Mouse (Mus musculus) MEL (cell line): ENCODE data around the gene A930002H24Rik. TPM values are rescaled to one million over a fixed set of nuclear protein-coding genes. Genes with fewer than 3 reads are reported as not detected.

Experiments
- DNase-seq: peaks from one replicate; pipeline ENCODE4 v3.0.0; 2011; ENCODE audit warnings: low read depth, low spot score
- H3K27ac ChIP-seq: 2 replicates; pipeline ENCODE4 v1.5.1; 2012; ENCODE audit warnings: low read depth, mild to moderate bottlenecking, control low read depth, low read length, moderate library complexity; ENCODE audit not compliant: control insufficient read depth
- H3K27me3 ChIP-seq, 2 experiments: fragments of 150-350 bp in 1 of 2; sonication (generic) in 1 of 2; 2 replicates each; pipeline ENCODE4 v1.6.1; 2012; ENCODE audit warnings: low read length in 2 of 2, mild to moderate bottlenecking in 2 of 2, improper control_type of control experiment in 1 of 2, moderate library complexity in 1 of 2; ENCODE audit not compliant: insufficient read depth in 2 of 2, control insufficient read depth in 1 of 2
- H3K36me3 ChIP-seq, 2 experiments: 2 replicates each; pipeline ENCODE4 v1.6.1; 2012 to 2014; ENCODE audit warnings: low read length in 2 of 2, improper control_type of control experiment in 1 of 2, inconsistent platforms in 1 of 2, mild to moderate bottlenecking in 1 of 2; ENCODE audit not compliant: insufficient read depth in 2 of 2, control insufficient read depth in 1 of 2
- H3K4me1 ChIP-seq, 2 experiments: fragments of 150-350 bp in 1 of 2; sonication (generic) in 1 of 2; 2 replicates each; pipeline ENCODE4 v1.6.1; 2012; ENCODE audit warnings: low read length in 2 of 2, improper control_type of control experiment in 1 of 2, mild to moderate bottlenecking in 1 of 2; ENCODE audit not compliant: insufficient read depth in 2 of 2, control insufficient read depth in 1 of 2
- H3K4me3 ChIP-seq, 2 experiments: fragments of 150-350 bp in 1 of 2; sonication (generic) in 1 of 2; 2 replicates each; pipeline ENCODE4 v1.5.1; 2012; ENCODE audit warnings: low read depth in 2 of 2, low read length in 2 of 2, mild to moderate bottlenecking in 2 of 2, moderate library complexity in 2 of 2, control low read depth in 1 of 2, improper control_type of control experiment in 1 of 2; ENCODE audit not compliant: control insufficient read depth in 1 of 2, insufficient read depth in 1 of 2
- H3K79me2 ChIP-seq: 2 replicates; pipeline ENCODE4 v1.6.1; 2012; ENCODE audit warnings: mild to moderate bottlenecking, low read length, moderate library complexity; ENCODE audit not compliant: control insufficient read depth, poor library complexity, insufficient read depth
- H3K9ac ChIP-seq: 2 replicates; pipeline ENCODE4 v1.6.1; 2012; ENCODE audit warnings: low read depth, mild to moderate bottlenecking, control low read depth, low read length, moderate library complexity; ENCODE audit not compliant: control insufficient read depth, poor library complexity, severe bottlenecking
- H3K9me3 ChIP-seq: fragments of 150-350 bp; sonication (generic); replicated peaks from 2 replicates; pipeline ENCODE4 v1.6.1; 2012; ENCODE audit warnings: mild to moderate bottlenecking, low read length, improper control_type of control experiment, moderate library complexity; ENCODE audit not compliant: insufficient read depth
- E2F4 ChIP-seq: IDR thresholded peaks from 2 replicates; pipeline ENCODE4 v1.6.1; 2011; ENCODE audit warnings: low read depth, low read length, improper control_type of control experiment, borderline replicate concordance
- ETS1 ChIP-seq: IDR thresholded peaks from 2 replicates; pipeline ENCODE4 v1.6.1; 2012; ENCODE audit warnings: low read depth, mild to moderate bottlenecking, inconsistent platforms, low read length, improper control_type of control experiment, moderate library complexity
- GATA1 ChIP-seq: IDR thresholded peaks from 2 replicates; pipeline ENCODE4 v1.6.1; 2011; ENCODE audit warnings: low read depth, low read length, improper control_type of control experiment
- HCFC1 ChIP-seq: IDR thresholded peaks from 2 replicates; pipeline ENCODE4 v1.6.1; 2012; ENCODE audit warnings: low read depth, mild to moderate bottlenecking, inconsistent platforms, low read length, improper control_type of control experiment, moderate library complexity
- JUND ChIP-seq: IDR thresholded peaks from 2 replicates; pipeline ENCODE4 v1.6.1; 2011; ENCODE audit warnings: low read depth, mild to moderate bottlenecking, improper control_type of control experiment, low read length
- KAT2A ChIP-seq: conservative IDR thresholded peaks from 2 replicates; pipeline ENCODE4 v1.6.1; 2012; ENCODE audit warnings: low read depth, low read length, improper control_type of control experiment, inconsistent platforms
- MAZ ChIP-seq: IDR thresholded peaks from 2 replicates; pipeline ENCODE4 v1.6.1; 2012; ENCODE audit warnings: low read depth, mild to moderate bottlenecking, inconsistent platforms, low read length, improper control_type of control experiment
- MEF2A ChIP-seq: IDR thresholded peaks from 2 replicates; pipeline ENCODE4 v1.6.1; 2014; ENCODE audit warnings: low read depth, mild to moderate bottlenecking, inconsistent platforms, low read length, improper control_type of control experiment; ENCODE audit not compliant: poor library complexity, insufficient replicate concordance, severe bottlenecking; ENCODE audit errors: extremely low read depth
- MXI1 ChIP-seq: IDR thresholded peaks from 2 replicates; pipeline ENCODE4 v1.6.1; 2011; ENCODE audit warnings: mild to moderate bottlenecking, low read depth, low read length, improper control_type of control experiment
- NELFE ChIP-seq: IDR thresholded peaks from 2 replicates; pipeline ENCODE4 v1.6.1; 2011; ENCODE audit warnings: low read depth, low read length, improper control_type of control experiment
- NRF1 ChIP-seq: IDR thresholded peaks from 2 replicates; pipeline ENCODE4 v1.6.1; 2014; ENCODE audit warnings: low read depth, mild to moderate bottlenecking, inconsistent platforms, low read length, improper control_type of control experiment, moderate library complexity; ENCODE audit not compliant: poor library complexity, insufficient read depth, severe bottlenecking
- RAD21 ChIP-seq: IDR thresholded peaks from 2 replicates; pipeline ENCODE4 v1.6.1; 2011; ENCODE audit warnings: mild to moderate bottlenecking, low read depth, low read length, improper control_type of control experiment
- SMC3 ChIP-seq: IDR thresholded peaks from 2 replicates; pipeline ENCODE4 v1.6.1; 2011; ENCODE audit warnings: low read depth, low read length, improper control_type of control experiment
- TAL1 ChIP-seq: IDR thresholded peaks from 2 replicates; pipeline ENCODE4 v1.6.1; 2012; ENCODE audit warnings: mild to moderate bottlenecking, inconsistent platforms, low read length, moderate library complexity, mixed read lengths
- TBP ChIP-seq: IDR thresholded peaks from 2 replicates; pipeline ENCODE4 v1.8.0; 2011; ENCODE audit warnings: low read depth, low read length, improper control_type of control experiment
- USF1 ChIP-seq: IDR thresholded peaks from 2 replicates; pipeline ENCODE4 v1.6.1; 2014; ENCODE audit warnings: low read depth, mild to moderate bottlenecking, inconsistent platforms, low read length, improper control_type of control experiment, moderate library complexity
- ZC3H11A ChIP-seq: IDR thresholded peaks from 2 replicates; pipeline ENCODE4 v1.6.1; 2012; ENCODE audit warnings: low read depth, mild to moderate bottlenecking, inconsistent platforms, low read length, improper control_type of control experiment
- ZMIZ1 ChIP-seq: IDR thresholded peaks from 2 replicates; pipeline ENCODE4 v1.6.1; 2012; ENCODE audit warnings: low read depth, mild to moderate bottlenecking, inconsistent platforms, low read length, improper control_type of control experiment, moderate library complexity
- ZNF384 ChIP-seq: IDR thresholded peaks from 2 replicates; pipeline ENCODE4 v1.6.1; 2012; ENCODE audit warnings: low read depth, mild to moderate bottlenecking, inconsistent platforms, low read length, improper control_type of control experiment
- polyA plus RNA-seq, 2 experiments: library from polyadenylated mRNA; stranded (reverse) in 1 of 2; unstranded in 1 of 2; fragments of >175 nt in 1 of 2; fragments of >200 nt in 1 of 2; gene quantifications; 2 replicates each; pipeline versions ENCODE4 v1.2.1 to v1.2.4; 2012; ENCODE audit warnings: low replicate concordance in 2 of 2, low read depth in 1 of 2; ENCODE audit not compliant: insufficient read length in 2 of 2, insufficient read depth in 1 of 2, missing spikeins in 1 of 2
- total RNA-seq: library from RNA; depleted of rRNA; stranded (reverse); fragments of 300-350 nt; gene quantifications from 2 replicates; pipeline ENCODE4 v1.2.3, GENCODE M21; 2012

Gene A930002H24Rik
- total and polyA plus RNA-seq, 3 experiments, result 0.70 to 1.1 TPM; not detected in 1

DNA sequence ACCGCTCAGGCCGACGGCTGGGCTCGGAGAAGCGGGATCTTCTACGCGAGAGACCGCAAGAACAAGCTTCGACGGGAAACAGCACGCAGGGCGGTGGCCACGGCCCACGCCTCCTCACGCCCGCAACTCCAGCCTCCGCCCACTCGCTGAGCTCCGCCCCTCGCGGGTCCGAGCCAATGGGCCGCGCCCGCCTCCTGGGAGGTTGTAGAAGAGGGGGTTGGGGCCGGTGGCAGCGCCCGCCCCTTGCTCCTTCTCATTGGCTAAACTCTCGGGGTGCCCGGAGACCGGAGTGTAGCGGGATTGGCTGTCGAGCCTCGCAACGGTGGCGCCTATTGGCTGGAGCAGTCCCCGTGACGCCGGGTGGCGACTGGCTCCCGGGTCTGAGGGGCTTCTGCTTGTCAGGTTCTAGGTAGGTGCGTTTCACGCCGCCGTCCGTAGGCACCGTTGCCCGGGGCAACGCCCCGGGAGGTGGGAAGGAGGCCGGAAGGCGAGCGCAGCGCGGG is at the start of gene A930002H24Rik (continued):
- TF ChIP-seq MXI1 (peak; percentile 72), ZMIZ1 (peak; percentile 33; the same call in 1 of the 2 replicates), KAT2A (no peak)

GRCm38 (mm10) chr17:63909297-63909696 is 45.7 kb upstream of the A930002H24Rik start:
- Histone ChIP-seq H3K27ac (no peak overlapping the region), H3K79me2 (no peaks in the 10 kb centered on the region), H3K36me3 (no peaks in the 10 kb centered on the region; a peak in 1 of 4 replicates), H3K27me3 (no peaks in the 10 kb centered on the region), H3K9ac (no peak overlapping the region), H3K4me3 (no peak overlapping the region), H3K9me3 (no peaks in the 10 kb centered on the region), H3K4me1 (no peaks in the 10 kb centered on the region)
- TF ChIP-seq JUND (no peak), RAD21 (peak; percentile 6), ZC3H11A (no peak), TAL1 (no peak), ZNF384 (no peak), TBP (no peak), E2F4 (no peak), MEF2A (no peak), SMC3 (peak; percentile 29)
- no peak for DNase-seq

- no peak for TF ChIP-seq KAT2A
- no peak for TF ChIP-seq RAD21
- no peak for TF ChIP-seq ETS1
- no peak for TF ChIP-seq MXI1
- TF ChIP-seq E2F4, result no peak
- no peak for TF ChIP-seq ZNF384
- TF ChIP-seq GATA1, result no peak
- no peak for TF ChIP-seq NRF1
- TF ChIP-seq MAZ, result no peak
- no peak for TF ChIP-seq HCFC1
- no peak for TF ChIP-seq MEF2A
- no peak for TF ChIP-seq USF1
- no peak for TF ChIP-seq NELFE
- DNase-seq, result no peak
- H3K27ac ChIP-seq, result no peak overlapping the region
Observed at GRCm38 (mm10) chr17:63897050-63897449, 33.5 kb upstream of the A930002H24Rik start.

More at GRCm38 (mm10) chr17:63897050-63897449, 33.5 kb upstream of the A930002H24Rik start:
- Histone ChIP-seq H3K36me3 (peaks cover 0 to 9% of the 10 kb centered on the region in 2 experiments; a peak in 3 of 4 replicates), H3K4me3 (no peak overlapping the region), H3K9me3 (no peaks in the 10 kb centered on the region), H3K4me1 (peaks cover 0 to 5% of the 10 kb centered on the region in 2 experiments; a peak in 2 of 4 replicates), H3K27me3 (no peaks in the 10 kb centered on the region), H3K9ac (no peak overlapping the region), H3K79me2 (no peaks in the 10 kb centered on the region)
